Comparison of ENCODE assay signal across 9 mouse cellular contexts in genomic region chr3:84744707-84745106, GRCm38 (mm10).
DNase-seq lines count a peak whose midpoint lies in the region; ATAC-seq lines count a peak whose summit lies in the region.
"Had no signal": no experiment of that assay in that cellular context is flagged by ENCODE, and none has a peak within 500 bp of the region (broad histone marks: within the 10 kb centered on the region; RNA-seq: fewer than 3 reads in every experiment).

No protein-coding gene starts in this region.

- peaks cover 8% of the 10 kb centered on the region for H3K4me1 ChIP-seq in neural tube, embryonic 11.5 days (ENCODE audit: control insufficient read depth, insufficient read depth, low read length)
- H3K4me1 ChIP-seq in heart, embryonic 13.5 days = peaks cover 21% of the 10 kb centered on the region

- H3K4me3 ChIP-seq in neural tube, embryonic 11.5 days (ENCODE audit: low read depth, low read length) = no peak overlapping the region
- H3K4me3 ChIP-seq in heart, embryonic 13.5 days = no peak overlapping the region
- H3K4me3 ChIP-seq: hindbrain, embryonic 15.5 days had no signal

- peak; percentile 15 for DNase-seq in neural tube, embryonic 11.5 days (ENCODE audit: low spot score)
- no peak for DNase-seq in neural tube, embryonic 10.5 days (ENCODE audit: extremely low spot score, low spot score)
- peak; percentile 28 to 57 for DNase-seq in lung, adult 18-20 months
- DNase-seq in urinary bladder, postnatal 14 days (ENCODE audit: low spot score) = peak; percentile 46
- DNase-seq in thymus, postnatal 36 days = no peak
- DNase-seq in layer of hippocampus, postnatal 14 days (ENCODE audit: low spot score in 2 of 2) = no peak

- 51% methylated on average over 13 of the region's 13 CpGs for WGBS in neural tube, embryonic 11.5 days
- 38% methylated on average over 13 of the region's 13 CpGs for WGBS in heart, embryonic 13.5 days

- no peak for ATAC-seq in neural tube, embryonic 11.5 days (ENCODE audit: insufficient read depth, low FRiP score, low TSS enrichment)
- no peak for ATAC-seq in heart, embryonic 13.5 days (ENCODE audit: extremely low read depth, insufficient number of reproducible peaks, low FRiP score, low TSS enrichment)

- no peak overlapping the region for H3K4me2 ChIP-seq in neural tube, embryonic 11.5 days (ENCODE audit: low read depth)
- peak overlapping the region; percentile 31 for H3K4me2 ChIP-seq in heart, embryonic 13.5 days

- no peak overlapping the region for H3K27ac ChIP-seq in neural tube, embryonic 11.5 days (ENCODE audit: low read depth, low read length)
- no peak overlapping the region for H3K27ac ChIP-seq in heart, embryonic 13.5 days (replicated peaks)
- H3K27ac ChIP-seq: hindbrain, embryonic 15.5 days had no signal

- H3K27me3 ChIP-seq in neural tube, embryonic 11.5 days (ENCODE audit: control insufficient read depth, insufficient read depth, low read length) = no peaks in the 10 kb centered on the region
- peaks cover 4% of the 10 kb centered on the region for H3K27me3 ChIP-seq in heart, embryonic 13.5 days (replicated peaks)
- H3K27me3 ChIP-seq: hindbrain, embryonic 15.5 days; Patski had no signal

- no peaks in the 10 kb centered on the region for H3K36me3 ChIP-seq in neural tube, embryonic 11.5 days (ENCODE audit: control insufficient read depth, insufficient read depth, low read length)
- H3K36me3 ChIP-seq in heart, embryonic 13.5 days = no peaks in the 10 kb centered on the region
- H3K36me3 ChIP-seq: hindbrain, embryonic 15.5 days had no signal

- H3K9ac ChIP-seq in neural tube, embryonic 11.5 days (ENCODE audit: low read length) = no peak overlapping the region
- no peak overlapping the region for H3K9ac ChIP-seq in heart, embryonic 13.5 days
- H3K9ac ChIP-seq: hindbrain, embryonic 15.5 days had no signal

- no peaks in the 10 kb centered on the region for H3K9me3 ChIP-seq in neural tube, embryonic 11.5 days (ENCODE audit: control insufficient read depth, low read length)
- H3K9me3 ChIP-seq in heart, embryonic 13.5 days = no peaks in the 10 kb centered on the region
- H3K9me3 ChIP-seq: hindbrain, embryonic 15.5 days had no signal

Comparison
In these comparisons a context has a peak if more than half of its experiments do, and no peak if none do; other contexts are left out.
1. DNase-seq: peak in neural tube, embryonic 11.5 days (single experiment), lung, adult 18-20 months (2 of 2) and urinary bladder, postnatal 14 days (single experiment); none in neural tube, embryonic 10.5 days (single experiment), thymus, postnatal 36 days (0 of 2) and layer of hippocampus, postnatal 14 days (0 of 2).